Mouse (Mus musculus) embryonic facial prominence, embryonic 12.5 days (tissue): ENCODE measurements at regions not wholly inside any gene's neighbourhood (a gene's known extent, or its start where the extent isn't known, plus 50 kb on each side); places are given as distances from the start of the nearest gene placed in this dataset.

Source experiments
- ATAC-seq: fragments of 200-750 bp; cut with Nextera tagmentation; 2 replicates; pipeline ENCODE4 v1.8.0; 2017; ENCODE audit not compliant: insufficient number of reproducible peaks, insufficient read depth, low FRiP score, low TSS enrichment
- H3K27ac ChIP-seq: fragments of 300-500 bp; sonication (generic); 2 replicates; pipeline ENCODE4 v1.5.1; 2016; ENCODE audit warnings: mild to moderate bottlenecking
- H3K27me3 ChIP-seq: fragments of 300-500 bp; sonication (generic); 2 replicates; pipeline ENCODE4 v1.6.1; 2016; ENCODE audit warnings: mild to moderate bottlenecking, moderate library complexity
- H3K36me3 ChIP-seq: fragments of 300-500 bp; sonication (generic); 2 replicates; pipeline ENCODE4 v1.6.1; 2016; ENCODE audit warnings: mild to moderate bottlenecking
- H3K4me1 ChIP-seq: fragments of 300-500 bp; sonication (generic); 2 replicates; pipeline ENCODE4 v1.6.1; 2016
- H3K4me2 ChIP-seq: fragments of 300-500 bp; sonication (generic); replicated peaks from 2 replicates; pipeline ENCODE4 v1.6.1; 2016; ENCODE audit warnings: mild to moderate bottlenecking, moderate library complexity
- H3K4me3 ChIP-seq: fragments of 300-500 bp; sonication (generic); 2 replicates; pipeline ENCODE4 v1.5.1; 2016; ENCODE audit warnings: mild to moderate bottlenecking
- H3K9ac ChIP-seq: fragments of 300-500 bp; sonication (generic); 2 replicates; pipeline ENCODE4 v1.6.1; 2016; ENCODE audit warnings: mild to moderate bottlenecking, moderate library complexity
- H3K9me3 ChIP-seq: fragments of 300-500 bp; sonication (generic); 2 replicates; pipeline ENCODE4 v1.6.1; 2016; ENCODE audit warnings: mild to moderate bottlenecking, moderate library complexity
- WGBS: fragments of 180-500 bp; shearing (Covaris S2); methylation state at CpG from one replicate; pipeline ENCODE4 v1.1.7; 2016; 5-methylcytosine and 5-hydroxymethylcytosine counted together

DNA sequence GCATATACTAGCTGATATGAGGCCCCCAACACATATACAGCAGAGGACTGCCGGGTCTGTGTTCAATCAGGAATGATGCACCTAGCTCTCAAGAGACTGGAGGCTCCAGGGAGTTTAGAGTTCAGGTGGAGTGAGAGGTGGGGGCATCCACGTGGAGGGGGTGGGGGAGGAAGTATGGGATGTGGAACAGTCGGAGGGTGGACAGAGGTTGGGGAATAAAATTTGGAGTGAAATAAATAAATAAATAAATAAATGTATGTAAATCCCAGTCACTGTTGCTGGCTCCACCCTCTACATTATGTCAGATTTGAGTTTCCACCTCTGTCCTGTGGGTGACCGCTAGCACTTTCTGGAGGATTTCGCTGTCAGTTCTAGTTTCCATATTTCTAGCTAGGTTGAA, 111.7 kb downstream of the Mbl2 start:
- Histone ChIP-seq H3K27me3 (no peaks in the 10 kb centered on the region), H3K4me1 (no peaks in the 10 kb centered on the region), H3K4me2 (no peak overlapping the region), H3K9me3 (no peaks in the 10 kb centered on the region), H3K9ac (no peak overlapping the region), H3K27ac (no peak overlapping the region), H3K36me3 (no peaks in the 10 kb centered on the region), H3K4me3 (no peak overlapping the region)
- 90% methylated on average over 5 of the region's 5 CpGs for WGBS
- ATAC-seq = no peak

DNA sequence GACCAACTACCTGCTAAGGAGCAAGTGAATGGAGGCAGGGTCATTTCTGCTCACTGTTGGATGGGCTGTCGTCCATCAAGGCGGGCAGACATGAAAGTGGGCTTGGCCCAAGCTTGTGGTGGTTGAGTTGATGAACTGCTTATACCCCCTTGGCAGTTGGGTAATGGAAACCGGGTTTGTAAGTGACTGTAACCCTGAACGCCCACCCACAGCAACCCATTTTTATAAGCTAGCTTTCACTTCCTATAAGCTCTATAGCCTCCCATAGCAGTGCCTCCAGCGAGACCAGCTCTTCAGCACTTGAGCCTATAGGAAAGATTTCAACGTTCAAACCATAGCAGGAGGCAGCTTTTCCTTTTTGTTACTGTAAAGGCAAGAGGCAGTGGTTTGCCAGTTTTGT, 116.2 kb downstream of the Mbl2 start:
- 81% methylated on average over 6 of the region's 6 CpGs for WGBS
- Histone ChIP-seq H3K4me3 (no peak overlapping the region), H3K27ac (no peak overlapping the region)

DNA sequence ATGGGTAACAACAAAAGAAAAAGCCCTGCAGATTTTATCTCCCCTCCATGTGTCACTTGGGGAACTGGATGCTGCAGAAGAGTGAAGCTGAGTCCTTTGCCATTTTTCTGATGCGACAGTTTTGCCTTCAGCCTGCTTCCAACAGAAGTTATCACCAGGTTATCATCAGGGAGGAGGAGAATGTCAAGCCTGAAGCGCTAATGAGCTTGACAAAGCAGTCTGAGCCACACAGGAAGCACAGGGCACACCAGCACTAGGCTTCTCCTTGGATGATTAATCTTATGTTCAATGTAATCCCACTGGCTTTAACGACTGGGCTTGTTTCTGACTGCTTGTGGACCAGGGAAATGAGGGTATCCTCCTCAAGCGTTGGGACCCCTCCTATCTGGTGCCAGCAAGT, 122.2 kb downstream of the Mbl2 start:
- Histone ChIP-seq H3K4me3 (no peak overlapping the region), H3K9ac (no peak overlapping the region), H3K4me2 (no peak overlapping the region), H3K27me3 (0 out of 2 replicates have a peak, but pooled peaks cover 3% of the 10 kb centered on the region), H3K9me3 (no peaks in the 10 kb centered on the region), H3K4me1 (peaks cover 12% of the 10 kb centered on the region; the same call in 1 of the 2 replicates), H3K36me3 (no peaks in the 10 kb centered on the region), H3K27ac (no peak overlapping the region)
- no peak for ATAC-seq
- WGBS = 34% methylated on average over 4 of the region's 4 CpGs

More for the DNA sequence above, 116.2 kb downstream of the Mbl2 start:
- Histone ChIP-seq H3K4me2 (no peak overlapping the region), H3K4me1 (no peaks in the 10 kb centered on the region), H3K9ac (no peak overlapping the region), H3K27me3 (no peaks in the 10 kb centered on the region), H3K36me3 (no peaks in the 10 kb centered on the region), H3K9me3 (no peaks in the 10 kb centered on the region)
- no peak for ATAC-seq

DNA sequence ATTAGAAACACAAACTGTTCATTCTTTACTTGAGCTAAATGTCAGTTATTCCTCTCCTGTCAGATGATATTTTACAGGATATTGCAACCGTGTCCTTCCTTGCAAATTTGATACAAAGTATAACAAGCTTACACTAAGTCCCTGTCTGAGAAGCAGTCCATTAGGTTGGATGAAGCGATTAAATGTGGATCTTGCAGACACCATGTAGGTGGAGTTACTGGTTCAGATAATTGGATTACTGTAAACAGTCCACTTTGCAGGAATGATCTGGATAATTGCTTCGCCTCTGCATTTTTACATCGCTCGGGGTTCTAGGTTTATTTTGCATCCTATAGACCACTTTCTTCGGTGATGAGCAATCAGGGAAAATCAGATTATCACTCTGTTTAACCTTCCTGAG, 126.2 kb downstream of the Mbl2 start:
- peaks cover 12% of the 10 kb centered on the region; the same call in 1 of the 2 replicates for H3K4me1 ChIP-seq
- 39% methylated on average over 6 of the region's 6 CpGs for WGBS
- no peak for ATAC-seq
- no peaks in the 10 kb centered on the region for H3K9me3 ChIP-seq
- H3K27ac ChIP-seq = no peak overlapping the region
- H3K4me3 ChIP-seq = no peak overlapping the region
- no peaks in the 10 kb centered on the region for H3K36me3 ChIP-seq
- no peak overlapping the region for H3K4me2 ChIP-seq
- 0 out of 2 replicates have a peak, but pooled peaks cover 3% of the 10 kb centered on the region for H3K27me3 ChIP-seq
- H3K9ac ChIP-seq = no peak overlapping the region

DNA sequence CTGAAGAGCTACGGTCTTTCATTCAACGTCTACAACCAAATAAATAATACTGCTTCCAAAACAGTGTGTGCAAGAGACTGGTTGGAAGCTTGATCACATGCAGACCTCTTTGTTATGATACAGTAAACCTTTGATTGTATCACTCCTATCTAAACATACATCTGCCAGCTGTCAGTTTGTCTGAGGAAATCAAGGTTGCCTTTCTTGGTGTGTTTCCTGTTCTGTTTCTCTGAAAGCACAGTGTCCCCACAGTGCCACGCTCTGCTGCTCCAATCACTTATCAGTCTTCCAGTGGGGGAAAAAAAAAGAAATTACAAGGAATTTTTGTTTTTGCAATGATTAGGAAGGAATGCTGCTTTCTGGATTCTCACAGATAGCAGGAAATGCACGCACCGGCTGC, 139.2 kb downstream of the Mbl2 start:
- Histone ChIP-seq H3K9ac (no peak overlapping the region), H3K9me3 (no peaks in the 10 kb centered on the region), H3K36me3 (no peaks in the 10 kb centered on the region), H3K4me2 (no peak overlapping the region), H3K4me3 (no peak overlapping the region), H3K4me1 (peaks cover 4% of the 10 kb centered on the region; the same call in 1 of the 2 replicates), H3K27me3 (no peaks in the 10 kb centered on the region), H3K27ac (peak overlapping the region; percentile 23; the same call in 1 of the 2 replicates)
- ATAC-seq = no peak
- WGBS = 28% methylated on average over 5 of the region's 5 CpGs

DNA sequence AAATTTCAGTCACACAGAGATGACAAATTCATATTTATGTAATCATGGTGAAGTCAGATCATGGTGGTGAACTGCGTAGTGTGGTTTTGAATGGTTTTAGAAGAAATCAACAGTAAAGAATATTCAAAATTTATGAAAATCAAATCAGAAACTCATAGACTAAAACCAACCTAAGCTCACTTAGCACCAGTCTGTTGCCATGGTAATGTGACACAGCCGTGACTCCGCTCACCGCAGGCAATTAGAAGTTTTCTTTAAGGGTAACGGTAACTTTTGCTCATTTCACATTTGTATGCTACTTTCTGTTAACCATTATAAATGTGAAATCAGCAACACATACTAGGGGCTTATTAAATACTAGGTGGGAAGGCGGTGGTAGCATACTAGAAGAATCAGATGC, 147.0 kb downstream of the Mbl2 start:
- H3K4me2 ChIP-seq = no peak overlapping the region
- H3K27ac ChIP-seq = no peak overlapping the region
- no peak overlapping the region for H3K4me3 ChIP-seq
- H3K36me3 ChIP-seq = no peaks in the 10 kb centered on the region
- no peaks in the 10 kb centered on the region for H3K27me3 ChIP-seq
- H3K4me1 ChIP-seq = 0 out of 2 replicates have a peak, but pooled peaks cover 5% of the 10 kb centered on the region
- H3K9ac ChIP-seq = no peak overlapping the region
- no peak for ATAC-seq
- H3K9me3 ChIP-seq = no peaks in the 10 kb centered on the region
- 44% methylated on average over 6 of the region's 6 CpGs for WGBS

DNA sequence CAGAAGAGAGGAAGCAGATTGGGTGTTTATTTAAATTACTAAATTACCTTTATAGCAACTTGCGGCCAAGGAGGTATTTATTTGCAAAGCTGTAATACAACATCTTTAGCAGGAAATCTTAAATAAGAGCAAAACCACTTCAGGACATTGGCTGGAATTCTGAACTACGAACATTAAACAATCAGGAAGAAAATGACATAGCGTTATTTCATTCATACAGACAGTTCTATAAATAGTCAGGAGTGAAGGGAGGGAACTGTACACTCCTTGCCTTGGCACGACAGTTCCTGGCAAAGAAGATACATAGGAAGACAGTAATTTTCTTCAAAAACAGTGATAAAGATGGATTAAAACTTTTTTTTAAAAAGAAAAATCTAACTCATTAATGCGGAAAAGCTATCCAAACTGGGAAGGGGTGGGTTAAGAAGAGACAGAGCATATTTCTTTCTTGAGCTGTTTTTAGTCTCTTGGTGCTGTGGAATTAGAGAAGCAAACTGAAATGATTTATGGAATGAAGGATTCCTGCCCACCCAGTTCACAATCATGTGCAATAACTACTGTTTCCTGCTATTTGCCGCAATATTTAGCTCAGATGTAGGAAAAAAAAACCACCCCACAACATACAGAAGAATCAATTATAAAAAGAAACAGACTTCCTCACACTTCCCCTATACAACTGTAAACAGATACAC, 147.9 kb downstream of the Mbl2 start:
- ATAC-seq = no peak
- H3K9ac ChIP-seq = no peak overlapping the region
- 52% methylated on average over 6 of the region's 6 CpGs for WGBS
- H3K9me3 ChIP-seq = no peaks in the 10 kb centered on the region
- H3K4me2 ChIP-seq = no peak overlapping the region
- no peaks in the 10 kb centered on the region for H3K27me3 ChIP-seq
- H3K4me1 ChIP-seq = 0 out of 2 replicates have a peak, but pooled peaks cover 5% of the 10 kb centered on the region
- H3K36me3 ChIP-seq = no peaks in the 10 kb centered on the region
- no peak overlapping the region for H3K27ac ChIP-seq
- no peak overlapping the region for H3K4me3 ChIP-seq

DNA sequence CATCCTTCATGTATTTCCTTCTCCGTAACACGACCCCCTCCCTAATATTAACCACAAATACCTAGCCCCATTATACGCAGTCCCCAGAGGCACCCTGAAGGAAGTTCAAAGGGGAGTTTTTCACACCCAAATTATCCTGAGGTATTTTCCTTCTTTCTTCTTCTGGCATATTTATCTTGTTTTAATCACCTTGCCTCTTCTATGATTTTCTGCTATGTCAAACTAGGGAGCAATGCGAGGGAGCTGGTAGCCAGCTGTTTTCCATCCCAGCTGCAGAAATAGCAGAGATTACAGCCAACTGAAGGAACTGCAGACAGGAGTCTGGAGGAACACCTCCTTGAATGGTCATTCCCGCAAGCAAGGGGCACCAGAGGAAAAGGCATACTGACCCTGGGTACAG, 155.7 kb downstream of the Dkk1 start:
- 22% methylated on average over 5 of the region's 5 CpGs for WGBS
- no peaks in the 10 kb centered on the region for H3K9me3 ChIP-seq
- no peak overlapping the region for H3K9ac ChIP-seq
- peaks cover 8% of the 10 kb centered on the region for H3K4me1 ChIP-seq
- H3K27me3 ChIP-seq = no peaks in the 10 kb centered on the region
- H3K36me3 ChIP-seq = no peaks in the 10 kb centered on the region
- no peak overlapping the region for H3K4me2 ChIP-seq
- H3K27ac ChIP-seq = peak overlapping the region; percentile 58; the same call in 1 of the 2 replicates
- H3K4me3 ChIP-seq = no peak overlapping the region
- no peak for ATAC-seq

DNA sequence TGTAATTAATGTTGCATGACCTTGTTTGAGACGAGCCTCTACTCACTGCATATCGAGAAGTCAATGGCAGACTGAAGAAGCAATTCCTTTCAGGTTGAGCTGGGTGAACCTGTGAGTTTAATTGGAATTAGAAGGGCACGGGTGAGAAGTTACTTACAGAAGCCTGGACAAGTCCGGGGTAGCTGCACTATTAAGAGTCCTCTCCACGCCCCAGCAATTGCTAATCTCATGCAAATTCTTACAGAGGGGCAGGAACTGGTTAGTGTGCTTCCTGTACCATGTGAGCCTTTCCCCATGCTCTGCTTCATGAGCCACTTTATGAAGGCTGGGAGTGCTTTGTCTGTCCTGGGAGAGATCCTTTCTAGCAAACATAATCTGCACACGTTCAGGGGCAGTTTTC, 142.5 kb downstream of the Dkk1 start:
- ATAC-seq = no peak
- WGBS = 79% methylated on average over 6 of the region's 6 CpGs
- no peak overlapping the region for H3K27ac ChIP-seq
- H3K9ac ChIP-seq = no peak overlapping the region
- no peaks in the 10 kb centered on the region for H3K4me1 ChIP-seq
- no peaks in the 10 kb centered on the region for H3K27me3 ChIP-seq
- no peak overlapping the region for H3K4me3 ChIP-seq
- no peaks in the 10 kb centered on the region for H3K9me3 ChIP-seq
- no peak overlapping the region for H3K4me2 ChIP-seq
- H3K36me3 ChIP-seq = no peaks in the 10 kb centered on the region

DNA sequence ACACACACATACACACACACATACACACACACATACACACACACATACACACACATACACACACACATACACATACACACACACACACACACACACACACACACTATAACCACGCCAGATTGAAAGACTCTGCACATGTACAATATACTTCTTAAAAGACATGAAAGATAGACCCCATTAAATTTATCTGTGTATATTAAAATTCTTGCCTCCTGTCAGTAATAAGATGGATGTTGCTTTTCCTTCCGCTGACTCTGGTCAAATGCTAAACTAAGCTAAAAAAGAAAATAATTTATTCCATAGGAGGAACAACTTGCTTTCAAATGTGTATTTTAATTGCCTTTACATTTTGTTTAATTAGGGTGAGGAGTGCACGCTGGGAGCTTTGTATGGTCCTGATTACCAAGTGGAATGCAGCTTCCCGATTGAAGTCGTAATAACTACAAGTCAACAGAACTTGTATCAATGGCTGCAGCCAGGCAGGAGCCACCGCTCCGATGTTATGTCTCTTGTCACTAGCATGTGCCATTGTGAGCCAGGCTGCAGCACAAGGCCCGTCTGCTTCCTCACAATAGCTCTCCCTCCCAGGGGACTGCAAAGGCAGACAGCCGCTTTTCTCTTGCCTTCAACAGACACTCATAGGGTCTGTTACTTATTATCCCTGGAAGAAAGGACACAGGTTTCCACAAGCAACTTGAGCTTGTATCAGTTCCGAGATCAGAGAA, 129.7 kb downstream of the Dkk1 start:
- Histone ChIP-seq H3K9ac (no peak overlapping the region), H3K27me3 (no peaks in the 10 kb centered on the region), H3K4me3 (no peak overlapping the region; the same call in 1 of the 2 replicates), H3K4me2 (peak overlapping the region; percentile 32), H3K9me3 (no peaks in the 10 kb centered on the region), H3K4me1 (peaks cover 10% of the 10 kb centered on the region), H3K27ac (peak overlapping the region; percentile 52; the same call in 1 of the 2 replicates), H3K36me3 (no peaks in the 10 kb centered on the region)
- 12% methylated on average over 10 of the region's 10 CpGs for WGBS
- ATAC-seq = peak; percentile 60; the same call in 1 of the 2 replicates

DNA sequence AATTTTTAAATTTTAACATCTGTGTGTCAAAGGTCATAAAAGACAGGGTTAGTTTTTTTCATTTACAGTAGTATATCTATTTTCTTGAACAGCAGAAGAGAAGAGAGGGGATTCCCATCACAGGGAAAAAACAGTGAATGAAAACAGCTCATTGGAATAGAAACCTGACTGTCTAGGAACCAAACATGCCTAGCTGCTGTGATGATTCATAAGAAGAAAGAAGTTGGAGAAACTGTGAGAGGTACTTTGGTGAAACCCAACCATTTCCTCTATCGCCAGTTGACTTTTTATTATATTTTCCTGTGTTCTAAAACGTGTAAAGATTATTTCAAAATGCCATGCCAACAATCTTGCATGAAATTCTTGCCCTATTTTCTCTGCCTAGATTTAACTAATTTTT, 123.8 kb downstream of the Dkk1 start:
- WGBS = 82% methylated on average over 2 of the region's 2 CpGs
- Histone ChIP-seq H3K36me3 (no peaks in the 10 kb centered on the region), H3K9ac (no peak overlapping the region), H3K4me1 (no peaks in the 10 kb centered on the region), H3K27me3 (no peaks in the 10 kb centered on the region), H3K4me3 (no peak overlapping the region), H3K9me3 (no peaks in the 10 kb centered on the region), H3K27ac (no peak overlapping the region), H3K4me2 (no peak overlapping the region)
- no peak for ATAC-seq

DNA sequence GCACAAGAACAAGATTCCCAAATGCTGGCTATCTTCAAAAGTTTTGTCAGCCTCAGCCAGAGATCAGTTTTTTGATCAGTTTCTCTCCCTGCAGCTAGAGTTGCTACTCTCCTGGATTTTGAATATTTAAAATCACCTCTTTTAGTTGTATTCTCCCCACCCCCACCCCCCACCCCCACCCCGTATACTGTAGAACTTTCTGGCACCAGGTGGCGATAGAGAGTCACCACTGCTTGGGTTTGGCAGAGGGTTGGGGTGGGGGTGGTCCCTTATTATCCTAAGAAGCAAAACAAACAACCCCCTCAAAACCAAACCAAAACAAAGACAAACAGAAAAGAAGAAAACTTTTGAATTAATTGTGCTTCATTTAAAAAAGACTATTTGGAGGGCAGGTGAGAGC, 122.0 kb downstream of the Dkk1 start:
- Histone ChIP-seq H3K27me3 (no peaks in the 10 kb centered on the region), H3K9ac (no peak overlapping the region), H3K27ac (no peak overlapping the region), H3K4me1 (no peaks in the 10 kb centered on the region), H3K4me3 (no peak overlapping the region), H3K4me2 (no peak overlapping the region), H3K9me3 (no peaks in the 10 kb centered on the region), H3K36me3 (no peaks in the 10 kb centered on the region)
- no peak for ATAC-seq
- 6% methylated on average over 2 of the region's 2 CpGs for WGBS
